ENCODE assay signal across 9 mouse cellular contexts in the genomic region with DNA sequence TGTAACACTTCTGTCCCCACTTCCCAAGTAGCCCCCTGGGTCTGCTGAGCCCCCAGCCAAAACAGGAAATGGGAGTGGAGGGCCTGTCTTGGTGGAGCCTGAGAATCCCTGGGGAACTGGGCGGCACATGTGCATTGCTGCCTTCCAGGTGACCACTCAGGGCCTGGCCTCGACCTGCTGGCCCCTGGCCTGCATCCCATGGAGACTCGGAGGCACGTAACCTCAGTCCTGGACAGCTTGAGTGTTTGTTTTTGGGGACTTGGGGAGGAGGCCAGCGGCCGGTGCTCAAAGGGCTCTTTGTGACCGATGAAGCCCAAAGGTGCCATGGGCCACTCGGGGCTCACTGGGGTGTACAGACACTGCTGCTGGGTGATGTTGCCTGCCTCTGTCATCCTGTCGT. TPM values are rescaled to one million over a fixed set of nuclear protein-coding genes. Genes with fewer than 3 reads are reported as not detected.
DNase-seq lines count a peak whose midpoint lies in the region; ATAC-seq and TF ChIP-seq lines count a peak whose summit lies in the region.
"Had no signal": no experiment of that assay in that cellular context is flagged by ENCODE, and none has a peak within 500 bp of the region (broad histone marks: within the 10 kb centered on the region; RNA-seq: fewer than 3 reads in every experiment).

No protein-coding gene starts in this region.

- H3K9me3 ChIP-seq in heart, embryonic 15.5 days (replicated peaks): no peaks in the 10 kb centered on the region
- H3K9me3 ChIP-seq in forebrain, embryonic 15.5 days: no peaks in the 10 kb centered on the region
- no peaks in the 10 kb centered on the region for H3K9me3 ChIP-seq in lung, postnatal 0 days (ENCODE audit: low read length)

- no peaks in the 10 kb centered on the region for H3K36me3 ChIP-seq in heart, embryonic 15.5 days
- no peaks in the 10 kb centered on the region for H3K36me3 ChIP-seq in forebrain, embryonic 15.5 days
- no peaks in the 10 kb centered on the region for H3K36me3 ChIP-seq in lung, postnatal 0 days (ENCODE audit: insufficient read depth, low read length)

- no peak for ATAC-seq in heart, embryonic 15.5 days (replicated peaks; ENCODE audit: insufficient number of reproducible peaks, insufficient read depth, low FRiP score, low read depth)
- ATAC-seq in forebrain, embryonic 15.5 days (replicated peaks): no peak
- ATAC-seq in lung, postnatal 0 days: peak; percentile 43
- no peak for ATAC-seq in inflammation-experienced regulatory T-cells, adult 6 months
- ATAC-seq in frontal cortex, adult (ENCODE audit: low TSS enrichment): no peak

- H3K4me1 ChIP-seq in heart, embryonic 15.5 days (replicated peaks): peaks cover 99% of the 10 kb centered on the region
- peaks cover 2% of the 10 kb centered on the region; the same call in 1 of the 2 replicates for H3K4me1 ChIP-seq in bone marrow, adult 2 months (ENCODE audit: control insufficient read depth, insufficient read depth, low read length)
- peaks cover 91% of the 10 kb centered on the region for H3K4me1 ChIP-seq in forebrain, embryonic 15.5 days
- H3K4me1 ChIP-seq in lung, postnatal 0 days (ENCODE audit: insufficient read depth, low read depth, low read length): peaks cover 32% of the 10 kb centered on the region

- TF ChIP-seq EP300 in lung, postnatal 0 days (IDR thresholded peaks at IDR 0.05): no peak

- WGBS in heart, embryonic 15.5 days: 68% methylated on average over 9 of the region's 9 CpGs
- 83% methylated on average over 9 of the region's 9 CpGs for WGBS in bone marrow, adult 2 months
- 73% methylated on average over 9 of the region's 9 CpGs for WGBS in forebrain, embryonic 15.5 days
- WGBS in lung, postnatal 0 days: 55% methylated on average over 7 of the region's 9 CpGs

- H3K9ac ChIP-seq in heart, embryonic 15.5 days: peak overlapping the region; percentile 5; the same call in 1 of the 2 replicates
- 0 out of 2 replicates have a peak overlapping the region, but pooled peaks have one; percentile 4 for H3K9ac ChIP-seq in forebrain, embryonic 15.5 days (replicated peaks)
- H3K9ac ChIP-seq in lung, postnatal 0 days (replicated peaks; ENCODE audit: low read depth): no peak overlapping the region

- peak; percentile 17; the same call in 1 of the 2 replicates for TF ChIP-seq POLR2A in bone marrow, adult 2 months (IDR thresholded peaks at IDR 0.05; ENCODE audit: borderline replicate concordance, control insufficient read depth, low read depth, low read length)

- no peak overlapping the region for H3K4me3 ChIP-seq in heart, embryonic 15.5 days
- no peak overlapping the region for H3K4me3 ChIP-seq in bone marrow, adult 2 months (replicated peaks; ENCODE audit: control insufficient read depth, low read depth, low read length)
- H3K4me3 ChIP-seq in forebrain, embryonic 15.5 days: no peak overlapping the region
- no peak overlapping the region for H3K4me3 ChIP-seq in lung, postnatal 0 days (ENCODE audit: low read depth, low read length)

- no peaks in the 10 kb centered on the region for H3K27me3 ChIP-seq in heart, embryonic 15.5 days
- H3K27me3 ChIP-seq in forebrain, embryonic 15.5 days: no peaks in the 10 kb centered on the region
- no peaks in the 10 kb centered on the region for H3K27me3 ChIP-seq in lung, postnatal 0 days (replicated peaks; ENCODE audit: insufficient read depth, low read length)

- TF ChIP-seq CTCF in bone marrow, adult 2 months (IDR thresholded peaks at IDR 0.05; ENCODE audit: control insufficient read depth, insufficient read depth, low read length): no peak
- no peak for TF ChIP-seq CTCF in lung, postnatal 0 days (IDR thresholded peaks at IDR 0.05)

- DNase-seq in heart, postnatal 14 days: no peak
- peak; percentile 42 for DNase-seq in lung, postnatal 0 days (ENCODE audit: low spot score)
- DNase-seq in embryo, embryonic 10.5 days (ENCODE audit: low spot score): no peak
- DNase-seq: kidney, adult 18-20 months had no signal

- intact Hi-C loops in heart, postnatal 14 days (cut with DNase I): no loop called here

- no peak overlapping the region for H3K4me2 ChIP-seq in heart, embryonic 15.5 days
- 0 out of 2 replicates have a peak overlapping the region, but pooled peaks have one; percentile 18 for H3K4me2 ChIP-seq in forebrain, embryonic 15.5 days (replicated peaks)
- H3K4me2 ChIP-seq in lung, postnatal 0 days (replicated peaks; ENCODE audit: low read depth, low read length): peak overlapping the region; percentile 14; the same call in 1 of the 2 replicates

- H3K27ac ChIP-seq in heart, embryonic 15.5 days: peak overlapping the region; percentile 35; the same call in 1 of the 2 replicates
- no peak overlapping the region for H3K27ac ChIP-seq in bone marrow, adult 2 months (ENCODE audit: control insufficient read depth, insufficient read depth, low read depth, low read length, poor library complexity)
- peak overlapping the region; percentile 91 for H3K27ac ChIP-seq in forebrain, embryonic 15.5 days (replicated peaks)
- 0 out of 2 replicates have a peak overlapping the region, but pooled peaks have one; percentile 26 for H3K27ac ChIP-seq in lung, postnatal 0 days (ENCODE audit: low read length)

RNA-seq across cellular contexts. Expression of gene Gins2, which starts 41.5 kb away (rescaled TPM):
- 43.9 and 56.2 TPM in 2 replicates for polyA plus RNA-seq in heart, embryonic 15.5 days (2015; fragmentation: Nextera tagmentation; extraction: Ambion mirVana)
- total RNA-seq in heart, postnatal 14 days (2021): 1 to 10 TPM; 3.2 to 6.4 TPM
- 14.7 and 20.0 TPM in 2 replicates for polyA plus RNA-seq in bone marrow, adult 2 months (2011; ENCODE audit: insufficient read depth, insufficient read length, low replicate concordance, missing spikeins)
- 27.1 and 34.2 TPM in 2 replicates for polyA plus RNA-seq in forebrain, embryonic 15.5 days (2015; fragmentation: Nextera tagmentation; extraction: Ambion mirVana)
- polyA plus RNA-seq in lung, postnatal 0 days (2015; fragmentation: Nextera tagmentation; extraction: Ambion mirVana): 10.9 and 13.4 TPM in 2 replicates
- polyA plus RNA-seq in inflammation-experienced regulatory T-cells, adult 6 months (2017; shearing (Covaris generic)): 10 to 100 TPM in 2 of 3 experiments, 1 to 10 TPM in 1; 9.6 to 54.3 (median 13.6) TPM
